ENCODE assay signal across 9 mouse cellular contexts in the genomic region with DNA sequence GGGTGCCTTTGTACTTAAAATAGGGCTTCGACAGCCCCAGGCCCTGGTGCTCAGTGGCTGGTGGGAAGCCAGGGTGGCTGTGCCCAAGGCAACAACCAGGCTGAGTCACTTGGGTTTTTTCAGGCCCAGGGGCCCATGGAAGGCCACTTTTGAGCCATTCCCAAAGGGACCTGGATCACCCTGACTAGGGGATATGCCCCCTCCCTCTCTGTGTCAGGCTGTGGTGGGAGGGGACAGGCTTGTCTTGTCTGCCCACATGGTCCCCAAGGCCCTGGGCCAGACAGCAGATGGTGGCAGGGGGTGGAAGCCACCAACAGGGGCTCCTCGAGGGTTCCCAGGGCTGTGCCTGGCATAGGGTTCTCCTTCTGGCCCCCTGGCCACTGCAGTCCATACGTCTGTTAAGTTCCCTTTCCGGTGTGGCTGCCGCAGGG. TPM values are rescaled to one million over a fixed set of nuclear protein-coding genes. Genes with fewer than 3 reads are reported as not detected.
A peak's percentile ranks its signal among the peaks of the same experiment; 100 is the strongest.
DNase-seq lines count a peak whose midpoint lies in the region; ATAC-seq lines count a peak whose summit lies in the region.
"Had no signal": no experiment of that assay in that cellular context is flagged by ENCODE, and none has a peak within 500 bp of the region (broad histone marks: within the 10 kb centered on the region; RNA-seq: fewer than 3 reads in every experiment).

No protein-coding gene starts in this region.

- WGBS in forebrain, embryonic 10.5 days: 85% methylated on average over 5 of the region's 5 CpGs
- WGBS in forebrain, embryonic 11.5 days: 91% methylated on average over 5 of the region's 5 CpGs
- 66% methylated on average over 5 of the region's 5 CpGs for WGBS in midbrain, embryonic 13.5 days
- 82% methylated on average over 5 of the region's 5 CpGs for WGBS in midbrain, embryonic 11.5 days
- 72% methylated on average over 5 of the region's 5 CpGs for WGBS in stomach, embryonic 15.5 days

- H3K4me3 ChIP-seq in forebrain, embryonic 10.5 days: no peak overlapping the region
- H3K4me3 ChIP-seq in forebrain, embryonic 11.5 days (ENCODE audit: low read depth, low read length): no peak overlapping the region
- H3K4me3 ChIP-seq in midbrain, embryonic 13.5 days (replicated peaks): no peak overlapping the region
- no peak overlapping the region for H3K4me3 ChIP-seq in midbrain, embryonic 11.5 days (ENCODE audit: low read depth, low read length)
- H3K4me3 ChIP-seq in stomach, embryonic 15.5 days (replicated peaks): no peak overlapping the region

- H3K4me1 ChIP-seq in forebrain, embryonic 10.5 days: peaks cover 56% of the 10 kb centered on the region
- peaks cover 15% of the 10 kb centered on the region for H3K4me1 ChIP-seq in forebrain, embryonic 11.5 days (replicated peaks; ENCODE audit: control insufficient read depth, insufficient read depth, low read length)
- peaks cover 50% of the 10 kb centered on the region for H3K4me1 ChIP-seq in midbrain, embryonic 13.5 days (replicated peaks)
- H3K4me1 ChIP-seq in midbrain, embryonic 11.5 days (ENCODE audit: control insufficient read depth, insufficient read depth, low read length): peaks cover 32% of the 10 kb centered on the region
- peaks cover 61% of the 10 kb centered on the region for H3K4me1 ChIP-seq in stomach, embryonic 15.5 days

- peak overlapping the region; percentile 56; the same call in 1 of the 2 replicates for H3K27ac ChIP-seq in forebrain, embryonic 10.5 days
- no peak overlapping the region for H3K27ac ChIP-seq in forebrain, embryonic 11.5 days (ENCODE audit: low read depth, low read length)
- peak overlapping the region; percentile 47; the same call in 1 of the 2 replicates for H3K27ac ChIP-seq in midbrain, embryonic 13.5 days
- no peak overlapping the region for H3K27ac ChIP-seq in midbrain, embryonic 11.5 days (ENCODE audit: low read depth, low read length)
- peak overlapping the region; percentile 87 for H3K27ac ChIP-seq in stomach, embryonic 15.5 days

- no peak for DNase-seq in forebrain, embryonic 10.5 days (ENCODE audit: extremely low spot score, low spot score)
- DNase-seq in forebrain, embryonic 11.5 days (ENCODE audit: low spot score): no peak
- DNase-seq in midbrain, embryonic 11.5 days (ENCODE audit: low spot score, missing footprints): no peak
- no peak for DNase-seq in adipocyte (ENCODE audit: low spot score)
- DNase-seq: kidney, adult 18-20 months had no signal

- H3K27me3 ChIP-seq in forebrain, embryonic 10.5 days (ENCODE audit: poor library complexity, severe bottlenecking): no peaks in the 10 kb centered on the region
- no peaks in the 10 kb centered on the region for H3K27me3 ChIP-seq in forebrain, embryonic 11.5 days (ENCODE audit: control insufficient read depth, insufficient read depth, low read length)
- no peaks in the 10 kb centered on the region for H3K27me3 ChIP-seq in midbrain, embryonic 13.5 days
- no peaks in the 10 kb centered on the region for H3K27me3 ChIP-seq in midbrain, embryonic 11.5 days (ENCODE audit: control insufficient read depth, insufficient read depth, low read length)
- H3K27me3 ChIP-seq in stomach, embryonic 15.5 days (replicated peaks): no peaks in the 10 kb centered on the region

- no peak overlapping the region for H3K4me2 ChIP-seq in forebrain, embryonic 11.5 days (ENCODE audit: low read depth, low read length, severe bottlenecking)
- no peak overlapping the region for H3K4me2 ChIP-seq in midbrain, embryonic 13.5 days (replicated peaks)
- H3K4me2 ChIP-seq in midbrain, embryonic 11.5 days: no peak overlapping the region
- peak overlapping the region; percentile 82 for H3K4me2 ChIP-seq in stomach, embryonic 15.5 days

- H3K9me3 ChIP-seq in forebrain, embryonic 10.5 days: 0 out of 2 replicates have a peak, but pooled peaks cover 7% of the 10 kb centered on the region
- H3K9me3 ChIP-seq in forebrain, embryonic 11.5 days (ENCODE audit: control insufficient read depth, low read length): no peaks in the 10 kb centered on the region
- no peaks in the 10 kb centered on the region for H3K9me3 ChIP-seq in midbrain, embryonic 13.5 days
- H3K9me3 ChIP-seq in midbrain, embryonic 11.5 days (ENCODE audit: control insufficient read depth, low read length): no peaks in the 10 kb centered on the region
- no peaks in the 10 kb centered on the region for H3K9me3 ChIP-seq in stomach, embryonic 15.5 days

- H3K36me3 ChIP-seq in forebrain, embryonic 10.5 days (replicated peaks): peaks cover 58% of the 10 kb centered on the region
- H3K36me3 ChIP-seq in forebrain, embryonic 11.5 days (ENCODE audit: control insufficient read depth, insufficient read depth, low read length): peaks cover 9% of the 10 kb centered on the region
- H3K36me3 ChIP-seq in midbrain, embryonic 13.5 days: peaks cover 43% of the 10 kb centered on the region
- H3K36me3 ChIP-seq in midbrain, embryonic 11.5 days (ENCODE audit: control insufficient read depth, insufficient read depth, low read length): peaks cover 26% of the 10 kb centered on the region
- peaks cover 46% of the 10 kb centered on the region for H3K36me3 ChIP-seq in stomach, embryonic 15.5 days

- H3K9ac ChIP-seq in forebrain, embryonic 11.5 days (ENCODE audit: low read length): no peak overlapping the region
- H3K9ac ChIP-seq in midbrain, embryonic 13.5 days (replicated peaks): peak overlapping the region; percentile 32; the same call in 1 of the 2 replicates
- H3K9ac ChIP-seq in midbrain, embryonic 11.5 days (ENCODE audit: low read length): no peak overlapping the region; the same call in 1 of the 2 replicates
- H3K9ac ChIP-seq in stomach, embryonic 15.5 days: 0 out of 2 replicates have a peak overlapping the region, but pooled peaks have one; percentile 4

- ATAC-seq in forebrain, embryonic 11.5 days (replicated peaks; ENCODE audit: low FRiP score): no peak
- ATAC-seq in midbrain, embryonic 13.5 days: no peak
- ATAC-seq in midbrain, embryonic 11.5 days (ENCODE audit: low FRiP score): no peak
- ATAC-seq in granulocyte monocyte progenitor cell, adult 5-6 weeks (replicated peaks; ENCODE audit: poor library complexity, severe bottlenecking): peak; percentile 25
- ATAC-seq in stomach, embryonic 15.5 days (ENCODE audit: insufficient read depth, low FRiP score, low read depth): no peak
- ATAC-seq in inflammation-experienced regulatory T-cells, adult 6 months: no peak

RNA-seq across cellular contexts. Expression of a gene that starts 7.5 kb away (rescaled TPM):
- polyA plus RNA-seq in forebrain, embryonic 10.5 days (2016; fragmentation: Nextera tagmentation; extraction: Ambion mirVana): 6.8 and 7.5 TPM in 2 replicates
- 8.8 and 10.1 TPM in 2 replicates for polyA plus RNA-seq in forebrain, embryonic 11.5 days (2014; fragmentation: Nextera tagmentation; extraction: Ambion mirVana)
- polyA plus RNA-seq in midbrain, embryonic 13.5 days (2015; fragmentation: Nextera tagmentation; extraction: Ambion mirVana): 13.2 and 15.2 TPM in 2 replicates
- 5.3 and 5.6 TPM in 2 replicates for polyA plus RNA-seq in midbrain, embryonic 11.5 days (2014; fragmentation: Nextera tagmentation; extraction: Ambion mirVana)
- 16.1 and 20.6 TPM in 2 replicates for total RNA-seq in granulocyte monocyte progenitor cell, adult 5-6 weeks (2014; fragmentation: Nextera tagmentation)
- 7.1 and 8.0 TPM in 2 replicates for total RNA-seq in granulocyte monocyte progenitor cell, adult 5-6 weeks (2017)
- polyA plus RNA-seq in stomach, embryonic 15.5 days (2015; fragmentation: Nextera tagmentation; extraction: Ambion mirVana): 56.2 and 60.1 TPM in 2 replicates
- 10 to 100 TPM in 1 of 3 experiments, 1 to 10 TPM in 2; 8.5 to 10.8 (median 9.3) TPM for polyA plus RNA-seq in inflammation-experienced regulatory T-cells, adult 6 months (2017; shearing (Covaris generic))

RNA-seq across cellular contexts. Expression of a gene that starts 25.2 kb away (rescaled TPM):
- polyA plus RNA-seq in forebrain, embryonic 10.5 days (2016; fragmentation: Nextera tagmentation; extraction: Ambion mirVana): 56.2 and 58.7 TPM in 2 replicates
- polyA plus RNA-seq in forebrain, embryonic 11.5 days (2014; fragmentation: Nextera tagmentation; extraction: Ambion mirVana): 54.0 and 65.0 TPM in 2 replicates
- 60.0 and 60.9 TPM in 2 replicates for polyA plus RNA-seq in midbrain, embryonic 13.5 days (2015; fragmentation: Nextera tagmentation; extraction: Ambion mirVana)
- polyA plus RNA-seq in midbrain, embryonic 11.5 days (2014; fragmentation: Nextera tagmentation; extraction: Ambion mirVana): 42.1 and 46.5 TPM in 2 replicates
- 6.3 and 22.9 TPM in 2 replicates for total RNA-seq in granulocyte monocyte progenitor cell, adult 5-6 weeks (2014; fragmentation: Nextera tagmentation)
- 7.8 and 8.1 TPM in 2 replicates for total RNA-seq in granulocyte monocyte progenitor cell, adult 5-6 weeks (2017)
- polyA plus RNA-seq in stomach, embryonic 15.5 days (2015; fragmentation: Nextera tagmentation; extraction: Ambion mirVana): 41.8 and 44.9 TPM in 2 replicates
- polyA plus RNA-seq in inflammation-experienced regulatory T-cells, adult 6 months (2017; shearing (Covaris generic)): 10 to 100 TPM; 15.4 to 21.5 (median 17.1) TPM

RNA-seq across cellular contexts. Expression of a gene that starts 33.9 kb away (rescaled TPM):
- polyA plus RNA-seq in forebrain, embryonic 10.5 days (2016; fragmentation: Nextera tagmentation; extraction: Ambion mirVana): 596 and 599 TPM in 2 replicates
- polyA plus RNA-seq in forebrain, embryonic 11.5 days (2014; fragmentation: Nextera tagmentation; extraction: Ambion mirVana): 467 and 501 TPM in 2 replicates
- polyA plus RNA-seq in midbrain, embryonic 13.5 days (2015; fragmentation: Nextera tagmentation; extraction: Ambion mirVana): 565 and 579 TPM in 2 replicates
- 398 and 422 TPM in 2 replicates for polyA plus RNA-seq in midbrain, embryonic 11.5 days (2014; fragmentation: Nextera tagmentation; extraction: Ambion mirVana)
- 843 and 1,029 TPM in 2 replicates for total RNA-seq in granulocyte monocyte progenitor cell, adult 5-6 weeks (2014; fragmentation: Nextera tagmentation)
- 1,504 and 1,576 TPM in 2 replicates for total RNA-seq in granulocyte monocyte progenitor cell, adult 5-6 weeks (2017)
- 517 and 544 TPM in 2 replicates for polyA plus RNA-seq in stomach, embryonic 15.5 days (2015; fragmentation: Nextera tagmentation; extraction: Ambion mirVana)
- 1,000 to 10,000 TPM in 1 of 3 experiments, 100 to 1,000 TPM in 2; 925 to 1,158 (median 972) TPM for polyA plus RNA-seq in inflammation-experienced regulatory T-cells, adult 6 months (2017; shearing (Covaris generic))

RNA-seq across cellular contexts. Expression of a gene that starts 36.9 kb away (rescaled TPM):
- polyA plus RNA-seq in forebrain, embryonic 10.5 days (2016; fragmentation: Nextera tagmentation; extraction: Ambion mirVana): 186 and 206 TPM in 2 replicates
- 212 and 232 TPM in 2 replicates for polyA plus RNA-seq in forebrain, embryonic 11.5 days (2014; fragmentation: Nextera tagmentation; extraction: Ambion mirVana)
- 220 and 243 TPM in 2 replicates for polyA plus RNA-seq in midbrain, embryonic 13.5 days (2015; fragmentation: Nextera tagmentation; extraction: Ambion mirVana)
- 189 and 210 TPM in 2 replicates for polyA plus RNA-seq in midbrain, embryonic 11.5 days (2014; fragmentation: Nextera tagmentation; extraction: Ambion mirVana)
- 35.0 and 72.7 TPM in 2 replicates for total RNA-seq in granulocyte monocyte progenitor cell, adult 5-6 weeks (2014; fragmentation: Nextera tagmentation)
- 46.7 and 50.8 TPM in 2 replicates for total RNA-seq in granulocyte monocyte progenitor cell, adult 5-6 weeks (2017)
- 159 and 181 TPM in 2 replicates for polyA plus RNA-seq in stomach, embryonic 15.5 days (2015; fragmentation: Nextera tagmentation; extraction: Ambion mirVana)
- 10 to 100 TPM; 22.1 to 27.1 (median 23.3) TPM for polyA plus RNA-seq in inflammation-experienced regulatory T-cells, adult 6 months (2017; shearing (Covaris generic))

RNA-seq across cellular contexts. Expression of a gene that starts 40.2 kb away (rescaled TPM):
- 41.6 and 44.9 TPM in 2 replicates for polyA plus RNA-seq in forebrain, embryonic 10.5 days (2016; fragmentation: Nextera tagmentation; extraction: Ambion mirVana)
- 54.8 and 59.3 TPM in 2 replicates for polyA plus RNA-seq in forebrain, embryonic 11.5 days (2014; fragmentation: Nextera tagmentation; extraction: Ambion mirVana)
- 48.4 and 67.3 TPM in 2 replicates for polyA plus RNA-seq in midbrain, embryonic 13.5 days (2015; fragmentation: Nextera tagmentation; extraction: Ambion mirVana)
- 49.7 and 50.6 TPM in 2 replicates for polyA plus RNA-seq in midbrain, embryonic 11.5 days (2014; fragmentation: Nextera tagmentation; extraction: Ambion mirVana)
- total RNA-seq in granulocyte monocyte progenitor cell, adult 5-6 weeks (2014; fragmentation: Nextera tagmentation): 25.7 and 40.8 TPM in 2 replicates
- total RNA-seq in granulocyte monocyte progenitor cell, adult 5-6 weeks (2017): 20.5 and 33.0 TPM in 2 replicates
- 61.9 and 65.4 TPM in 2 replicates for polyA plus RNA-seq in stomach, embryonic 15.5 days (2015; fragmentation: Nextera tagmentation; extraction: Ambion mirVana)
- polyA plus RNA-seq in inflammation-experienced regulatory T-cells, adult 6 months (2017; shearing (Covaris generic)): 1 to 10 TPM; 3.1 to 5.4 (median 3.6) TPM

Comparison
In these comparisons a context has a peak if more than half of its experiments do, and no peak if none do; other contexts are left out.
1. H3K27ac ChIP-seq: peak in forebrain, embryonic 10.5 days (single experiment), midbrain, embryonic 13.5 days (single experiment) and stomach, embryonic 15.5 days (single experiment); none in forebrain, embryonic 11.5 days (single experiment) and midbrain, embryonic 11.5 days (single experiment).
2. H3K9ac ChIP-seq: peak in midbrain, embryonic 13.5 days (single experiment) and stomach, embryonic 15.5 days (single experiment); none in forebrain, embryonic 11.5 days (single experiment) and midbrain, embryonic 11.5 days (single experiment).